Mouse (Mus musculus) limb, embryonic 11.5 days (tissue): ENCODE measurements around the gene AW011738. TPM values are rescaled to one million over a fixed set of nuclear protein-coding genes. Genes with fewer than 3 reads are reported as not detected.

Source experiments
- ATAC-seq: fragments of 200-750 bp; cut with Nextera tagmentation; 2 replicates; pipeline ENCODE4 v1.8.0; 2017; ENCODE audit warnings: low read depth; ENCODE audit not compliant: insufficient number of reproducible peaks, low FRiP score, low TSS enrichment
- DNase-seq: peaks from one replicate; pipeline ENCODE4 v3.0.0-alpha.2; 2015; ENCODE audit warnings: low spot score
- H3K27ac ChIP-seq: fragments of 300-500 bp; sonication (generic); replicated peaks from 2 replicates; pipeline ENCODE4 v1.5.1; 2014; ENCODE audit warnings: low read depth, mild to moderate bottlenecking, low read length
- H3K27me3 ChIP-seq: fragments of 300-500 bp; sonication (generic); 2 replicates; pipeline ENCODE4 v1.6.1; 2014; ENCODE audit warnings: mild to moderate bottlenecking, low read length, mixed read lengths; ENCODE audit not compliant: control insufficient read depth, insufficient read depth
- H3K36me3 ChIP-seq: fragments of 300-500 bp; sonication (generic); 2 replicates; pipeline ENCODE4 v1.6.1; 2014; ENCODE audit warnings: mild to moderate bottlenecking, low read length, moderate library complexity, mixed read lengths; ENCODE audit not compliant: control insufficient read depth, insufficient read depth
- H3K4me1 ChIP-seq: fragments of 300-500 bp; sonication (generic); 2 replicates; pipeline ENCODE4 v1.6.1; 2014; ENCODE audit warnings: low read length, mixed read lengths; ENCODE audit not compliant: control insufficient read depth, insufficient read depth
- H3K4me2 ChIP-seq: fragments of 300-500 bp; sonication (generic); 2 replicates; pipeline ENCODE4 v1.6.1; 2014; ENCODE audit warnings: low read depth, mild to moderate bottlenecking, moderate library complexity; ENCODE audit not compliant: severe bottlenecking
- H3K4me3 ChIP-seq: fragments of 300-500 bp; sonication (generic); 2 replicates; pipeline ENCODE4 v1.5.1; 2014; ENCODE audit warnings: low read depth, low read length
- H3K9ac ChIP-seq: fragments of 300-500 bp; sonication (generic); 2 replicates; pipeline ENCODE4 v1.6.1; 2014; ENCODE audit warnings: mild to moderate bottlenecking, low read length
- H3K9me3 ChIP-seq: fragments of 300-500 bp; sonication (generic); 2 replicates; pipeline ENCODE4 v1.6.1; 2016; ENCODE audit warnings: low read length; ENCODE audit not compliant: control insufficient read depth
- WGBS: fragments of 180-500 bp; shearing (Covaris S2); extraction: QIAGEN DNeasy Blood & Tissue Kit; methylation state at CpG from one replicate; pipeline ENCODE4 v1.1.7; 2014; 5-methylcytosine and 5-hydroxymethylcytosine counted together
- polyA plus RNA-seq: library from polyadenylated mRNA; unstranded; fragments of >200 nt; fragmentation: Nextera tagmentation; extraction: Ambion mirVana; gene quantifications from 2 replicates; pipeline ENCODE4 v1.2.1, GENCODE M21; 2014

Gene AW011738
- polyA plus RNA-seq, 1 experiment from 2014 or later, result 0.28 TPM

GRCm38 (mm10) chr4:156203413-156204131 is 468 bp downstream of the AW011738 start:
- peaks cover 18% of the 10 kb centered on the region for H3K27me3 ChIP-seq
- peak overlapping the region; percentile 58 for H3K9ac ChIP-seq
- H3K4me2 ChIP-seq, result peak overlapping the region; percentile 97
- ATAC-seq (peak; percentile 37; the same call in 1 of the 2 replicates), DNase-seq (peak; percentile 66)
- no peaks in the 10 kb centered on the region for H3K9me3 ChIP-seq
- H3K4me1 ChIP-seq, result 0 out of 2 replicates have a peak, but pooled peaks cover 7% of the 10 kb centered on the region
- no peaks in the 10 kb centered on the region for H3K36me3 ChIP-seq
- no peak overlapping the region for H3K27ac ChIP-seq
- peak overlapping the region; percentile 53 for H3K4me3 ChIP-seq
- WGBS, result under 1% methylated on average over 49 of the region's 49 CpGs

GRCm38 (mm10) chr4:156208872-156209271 is 5.8 kb downstream of the AW011738 start:
- DNase-seq, result no peak
- Histone ChIP-seq H3K4me1 (0 out of 2 replicates have a peak, but pooled peaks cover 1% of the 10 kb centered on the region), H3K27me3 (peaks cover 11% of the 10 kb centered on the region), H3K4me3 (no peak overlapping the region), H3K9ac (no peak overlapping the region), H3K36me3 (no peaks in the 10 kb centered on the region), H3K4me2 (no peak overlapping the region), H3K27ac (no peak overlapping the region), H3K9me3 (no peaks in the 10 kb centered on the region)
- WGBS, result 90% methylated on average over 4 of the region's 4 CpGs
- ATAC-seq, result no peak

GRCm38 (mm10) chr4:156209963-156210635 is 7.0 kb downstream of the AW011738 start:
- Histone ChIP-seq H3K27ac (no peak overlapping the region), H3K4me1 (no peaks in the 10 kb centered on the region), H3K4me3 (no peak overlapping the region), H3K27me3 (0 out of 2 replicates have a peak, but pooled peaks cover 3% of the 10 kb centered on the region), H3K36me3 (no peaks in the 10 kb centered on the region), H3K9me3 (no peaks in the 10 kb centered on the region), H3K4me2 (no peak overlapping the region), H3K9ac (no peak overlapping the region)
- DNase-seq (no peak), ATAC-seq (no peak)
- 71% methylated on average over 13 of the region's 13 CpGs for WGBS

GRCm38 (mm10) chr4:156213134-156213533 is 10.0 kb downstream of the AW011738 start:
- Histone ChIP-seq H3K4me1 (no peaks in the 10 kb centered on the region), H3K4me2 (no peak overlapping the region), H3K36me3 (no peaks in the 10 kb centered on the region), H3K4me3 (no peak overlapping the region), H3K9ac (no peak overlapping the region), H3K27me3 (no peaks in the 10 kb centered on the region), H3K9me3 (no peaks in the 10 kb centered on the region), H3K27ac (no peak overlapping the region)
- ATAC-seq, result no peak
- no peak for DNase-seq
- 91% methylated on average over 13 of the region's 13 CpGs for WGBS

- ATAC-seq, result no peak
- Histone ChIP-seq H3K4me3 (no peak within 1 kb of the TSS), H3K9me3 (no peaks in the 10 kb centered on the region), H3K4me1 (no peaks in the 10 kb centered on the region), H3K9ac (no peak within 1 kb of the TSS), H3K27ac (no peak within 1 kb of the TSS), H3K4me2 (no peak within 1 kb of the TSS), H3K36me3 (no peaks in the 10 kb centered on the region), H3K27me3 (no peaks in the 10 kb centered on the region)
- no peak for DNase-seq
- 75% methylated on average over 4 of the region's 4 CpGs for WGBS
These were observed 12.5 kb downstream of the AW011738 start, which contains the start of gene Perm1 for GRCm38 (mm10) chr4:156215649-156216048. Perm1 (plus strand) TSS chr4:156215868.

- DNase-seq (no peak), ATAC-seq (no peak)
- H3K4me1 ChIP-seq, result no peaks in the 10 kb centered on the region
- no peak overlapping the region for H3K9ac ChIP-seq
- 88% methylated on average over 2 of the region's 2 CpGs for WGBS
- H3K27ac ChIP-seq, result no peak overlapping the region
- H3K27me3 ChIP-seq, result no peaks in the 10 kb centered on the region
- no peaks in the 10 kb centered on the region for H3K36me3 ChIP-seq
- no peak overlapping the region for H3K4me2 ChIP-seq
- no peak overlapping the region for H3K4me3 ChIP-seq
- H3K9me3 ChIP-seq, result no peaks in the 10 kb centered on the region
These were observed 13.1 kb downstream of the AW011738 start for GRCm38 (mm10) chr4:156216196-156216595.

- Histone ChIP-seq H3K4me1 (no peaks in the 10 kb centered on the region), H3K27me3 (no peaks in the 10 kb centered on the region), H3K9me3 (no peaks in the 10 kb centered on the region), H3K36me3 (no peaks in the 10 kb centered on the region), H3K27ac (no peak overlapping the region), H3K4me3 (no peak overlapping the region), H3K4me2 (no peak overlapping the region), H3K9ac (no peak overlapping the region)
- 82% methylated on average over 16 of the region's 16 CpGs for WGBS
- ATAC-seq (no peak), DNase-seq (no peak)
These were observed 14.0 kb downstream of the AW011738 start for GRCm38 (mm10) chr4:156217022-156217669.

- H3K36me3 ChIP-seq, result no peaks in the 10 kb centered on the region
- no peaks in the 10 kb centered on the region for H3K4me1 ChIP-seq
- 79% methylated on average over 16 of the region's 16 CpGs for WGBS
- no peaks in the 10 kb centered on the region for H3K9me3 ChIP-seq
- no peak for DNase-seq
- no peak for ATAC-seq
- no peak overlapping the region for H3K9ac ChIP-seq
- H3K27ac ChIP-seq, result no peak overlapping the region
- no peak overlapping the region for H3K4me2 ChIP-seq
- H3K27me3 ChIP-seq, result no peaks in the 10 kb centered on the region
- no peak overlapping the region for H3K4me3 ChIP-seq
These were observed 14.7 kb downstream of the AW011738 start for GRCm38 (mm10) chr4:156217838-156218237.
